Mouse (Mus musculus) naive thymus-derived CD4-positive, alpha-beta T cell, adult 2 months (primary cell): Measurements from ENCODE around the gene Wipi2.

Source experiments
- DNase-seq: peaks from one replicate; pipeline ENCODE4 v3.0.0-alpha.2; 2011; ENCODE audit warnings: low read depth

Gene Wipi2

DNA sequence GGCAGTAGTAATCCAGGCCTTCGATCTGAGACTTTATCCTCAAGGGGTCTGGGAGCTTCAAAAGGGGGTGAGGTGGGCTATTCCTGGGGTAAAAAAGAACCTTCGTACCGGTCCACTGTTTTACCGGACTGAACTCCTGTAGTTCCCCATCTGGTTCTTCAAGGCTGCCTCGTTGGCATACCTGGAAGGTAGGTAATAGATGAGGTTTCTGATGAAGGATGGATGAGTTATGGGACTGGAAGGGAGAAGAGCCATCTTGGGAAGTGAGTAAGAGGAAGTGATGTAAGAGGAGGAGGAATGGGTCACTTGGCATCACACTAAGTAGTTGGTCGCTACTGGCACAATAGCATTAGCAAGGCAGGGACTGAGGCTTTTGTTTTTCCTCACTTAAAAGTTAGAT lies 2.7 kb downstream of the Wipi2 start:
- DNase-seq = peak; percentile 41

DNA sequence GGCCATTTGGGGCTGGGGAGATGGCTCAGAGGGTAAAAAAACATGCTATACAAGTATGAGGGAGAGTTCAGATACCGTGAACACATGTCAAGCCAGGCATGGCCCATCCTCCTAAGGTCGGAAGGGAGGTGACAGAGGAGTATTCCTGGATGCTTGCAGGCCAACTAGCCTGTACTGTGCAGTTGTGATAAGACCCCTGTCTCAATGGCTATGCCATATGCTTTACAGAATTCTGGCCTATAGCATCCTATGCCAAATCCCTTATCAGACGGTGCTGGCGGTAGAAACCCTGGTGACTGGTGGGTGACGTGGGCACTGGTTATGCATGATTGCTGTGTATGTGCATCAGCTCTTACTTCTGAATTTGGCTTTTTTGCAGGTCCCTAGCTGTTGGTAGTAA lies 10.3 kb downstream of the Wipi2 start:
- no peak for DNase-seq

GRCm38 (mm10) chr5:142640088-142640487 lies 12.6 kb downstream of the Wipi2 start:
- DNase-seq = no peak

DNA sequence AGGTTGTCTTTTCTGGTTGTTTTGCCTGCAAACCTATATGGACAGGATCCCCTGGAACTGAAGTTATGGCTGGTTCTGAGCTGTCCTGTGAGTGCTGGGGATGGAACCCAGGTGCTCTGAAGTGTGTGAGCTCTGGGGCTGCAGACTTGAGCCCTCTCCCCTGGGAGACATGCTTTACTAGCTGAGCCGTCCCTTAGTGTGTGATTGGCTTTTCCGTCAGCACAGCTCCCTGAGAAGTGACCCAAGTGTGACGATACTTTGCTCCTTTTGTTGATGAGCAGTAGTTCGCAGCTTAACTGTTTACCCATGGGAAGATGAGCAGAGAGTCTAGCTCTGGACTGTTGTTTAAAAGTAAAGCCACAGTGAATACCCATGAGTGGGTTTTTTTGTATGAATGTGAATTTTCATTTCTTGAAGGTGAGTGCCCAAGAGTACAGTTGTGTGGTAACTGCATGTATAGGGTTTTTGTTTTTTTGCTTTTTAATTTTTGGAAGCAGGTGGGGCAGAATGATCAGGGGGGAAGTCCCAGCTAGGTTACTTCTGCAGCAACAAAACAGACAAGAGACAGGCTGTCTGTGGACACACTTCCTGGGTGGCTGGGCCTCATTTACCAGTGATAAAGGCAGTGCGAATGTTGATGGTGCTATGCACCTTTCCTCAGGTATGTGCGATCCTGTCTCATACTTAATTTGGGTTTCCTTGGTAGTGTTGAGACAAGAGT lies 14.0 kb downstream of the Wipi2 start:
- no peak for DNase-seq

- no peak for DNase-seq
These were observed 20.7 kb downstream of the Wipi2 start for GRCm38 (mm10) chr5:142648162-142648561.

DNA sequence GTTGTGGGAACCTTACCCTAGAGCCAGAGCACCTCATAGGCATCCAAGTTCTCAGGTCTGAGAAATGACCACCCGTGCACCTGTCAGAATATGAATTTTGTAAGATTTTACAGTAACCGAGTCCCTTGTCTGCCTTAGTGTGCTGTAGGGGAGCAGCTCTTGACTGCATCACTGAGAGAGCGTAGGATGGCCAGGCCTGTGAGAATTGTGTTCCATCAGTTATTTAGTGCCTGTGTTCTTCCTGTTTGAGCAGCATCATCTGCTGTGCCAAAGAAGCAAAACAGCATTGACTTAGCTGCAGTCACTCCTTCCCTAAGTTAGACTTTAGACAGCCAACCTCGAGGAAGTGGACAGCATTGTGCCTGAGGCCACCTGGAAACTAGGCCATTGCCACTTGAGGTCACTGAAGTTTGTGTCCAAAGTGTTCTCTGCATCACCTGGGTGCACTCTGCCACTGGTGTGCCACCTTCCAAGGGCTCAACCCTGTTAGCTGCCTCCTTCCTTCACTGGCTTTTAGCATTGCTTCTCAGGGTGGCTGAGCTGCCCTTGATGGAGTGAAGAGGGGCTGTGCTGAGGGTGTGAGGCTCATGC lies 22.1 kb downstream of the Wipi2 start:
- no peak for DNase-seq

DNA sequence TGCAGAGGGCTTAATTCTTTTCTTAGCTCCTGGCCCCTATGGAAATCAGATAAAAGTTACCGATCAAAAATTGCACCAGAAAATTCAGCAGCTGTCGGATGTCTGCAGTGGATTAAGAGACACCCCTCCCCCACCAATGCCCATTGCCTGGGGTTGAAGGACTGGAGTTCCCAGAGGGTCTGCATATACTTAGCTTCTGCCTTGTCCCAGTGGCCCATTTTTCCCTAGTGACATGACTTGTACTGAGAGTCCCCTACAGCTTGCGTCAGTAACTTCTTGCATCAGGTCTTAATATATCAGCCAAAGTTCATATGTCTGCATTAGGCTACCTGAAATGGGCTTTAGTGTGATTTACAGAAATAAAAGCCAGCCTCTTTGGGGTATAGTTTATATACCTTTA lies 22.9 kb downstream of the Wipi2 start:
- DNase-seq = no peak

DNA sequence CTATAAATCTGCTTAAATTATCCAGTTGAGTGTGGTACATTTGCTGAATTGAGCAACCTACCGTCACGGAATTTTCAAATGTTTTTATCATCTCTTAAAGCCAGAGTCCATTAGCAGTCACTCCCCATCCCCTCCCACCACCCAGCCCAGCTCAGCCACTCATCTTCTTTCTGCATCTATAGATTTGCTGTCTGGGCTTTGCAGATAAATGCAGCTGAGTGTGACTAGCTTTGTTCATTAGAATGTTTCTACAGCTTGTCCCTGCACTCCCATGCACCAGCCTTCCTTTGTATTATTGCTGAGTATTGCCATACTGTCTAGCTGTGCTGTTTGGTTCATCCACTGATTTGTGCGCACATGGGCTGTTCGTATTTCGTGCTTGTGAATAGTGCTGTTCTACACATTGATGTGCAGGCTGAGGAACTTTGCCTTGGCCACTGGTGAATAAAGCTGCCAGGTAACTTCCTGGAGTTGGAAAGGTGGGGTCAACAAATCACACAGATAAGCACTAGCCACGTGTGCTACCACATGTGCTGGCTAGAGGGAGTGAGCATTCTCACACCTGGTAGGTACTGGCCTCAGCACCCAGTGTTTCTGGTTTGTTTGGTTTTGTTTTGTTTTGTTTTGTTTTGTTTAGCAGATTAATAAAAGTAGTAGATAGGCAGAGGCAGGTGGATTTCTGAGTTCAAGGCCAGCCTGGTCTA lies 23.4 kb downstream of the Wipi2 start:
- DNase-seq = no peak

- no peak for DNase-seq
These were observed 24.8 kb downstream of the Wipi2 start for GRCm38 (mm10) chr5:142652266-142652665.

- no peak for DNase-seq
These were observed 33.3 kb downstream of the Wipi2 start for GRCm38 (mm10) chr5:142660656-142661434.

GRCm38 (mm10) chr5:142667921-142668320 lies 40.4 kb downstream of the Wipi2 start:
- no peak for DNase-seq

DNA sequence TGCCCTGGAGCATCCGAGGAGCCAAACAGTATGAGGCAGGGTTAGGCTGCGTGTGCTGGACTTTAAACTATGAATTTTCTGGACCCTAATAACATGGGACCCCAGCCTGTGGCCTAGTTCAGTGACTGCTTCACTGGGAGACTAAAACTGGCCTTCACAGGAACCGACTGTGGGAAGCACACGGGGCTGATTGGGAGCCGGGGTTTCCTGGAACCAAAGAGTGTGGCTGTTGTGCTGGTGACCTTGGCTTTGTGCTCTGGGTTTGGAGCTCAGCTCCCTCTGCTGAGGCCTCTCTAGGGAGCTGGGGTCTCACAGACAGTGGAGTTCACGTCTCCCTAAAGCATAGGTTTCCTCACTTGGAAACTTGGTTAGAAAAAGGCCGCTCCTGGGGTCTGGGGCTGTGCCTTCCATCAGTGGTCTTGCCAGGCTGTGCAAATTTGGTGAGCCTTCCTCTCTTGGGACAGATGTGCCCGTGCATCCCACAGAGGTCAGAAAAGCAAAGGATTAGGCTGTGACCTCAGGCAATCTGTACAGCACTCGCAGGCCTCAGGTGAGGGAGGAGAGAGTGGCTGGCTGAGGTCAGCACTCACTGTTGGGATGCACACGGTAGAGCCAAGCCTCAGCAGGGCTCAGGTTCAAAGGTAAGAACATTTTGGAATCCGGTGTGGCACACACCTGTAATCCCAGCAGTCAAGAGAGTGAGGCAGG lies 41.2 kb downstream of the Wipi2 start:
- DNase-seq = no peak

DNA sequence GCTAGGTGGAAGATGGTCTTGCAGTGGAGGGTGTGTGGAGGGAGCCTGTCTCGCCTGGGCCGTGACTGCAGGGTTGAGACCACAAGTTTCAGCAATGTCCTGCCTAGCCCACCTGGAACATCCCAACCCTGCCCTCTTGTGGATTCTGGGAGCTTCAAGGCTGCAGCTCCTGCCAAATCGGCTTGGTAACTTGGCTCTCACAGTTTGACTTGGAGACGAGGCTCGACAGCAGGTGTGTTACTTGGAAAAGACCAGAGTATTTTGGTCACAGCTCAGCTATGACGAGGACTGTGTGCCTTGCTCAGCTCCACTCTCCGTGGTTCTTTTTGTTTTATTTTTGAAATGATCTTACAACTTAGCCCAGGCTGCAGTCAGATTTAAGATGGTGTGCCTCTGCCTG lies 42.2 kb downstream of the Wipi2 start:
- no peak for DNase-seq

DNA sequence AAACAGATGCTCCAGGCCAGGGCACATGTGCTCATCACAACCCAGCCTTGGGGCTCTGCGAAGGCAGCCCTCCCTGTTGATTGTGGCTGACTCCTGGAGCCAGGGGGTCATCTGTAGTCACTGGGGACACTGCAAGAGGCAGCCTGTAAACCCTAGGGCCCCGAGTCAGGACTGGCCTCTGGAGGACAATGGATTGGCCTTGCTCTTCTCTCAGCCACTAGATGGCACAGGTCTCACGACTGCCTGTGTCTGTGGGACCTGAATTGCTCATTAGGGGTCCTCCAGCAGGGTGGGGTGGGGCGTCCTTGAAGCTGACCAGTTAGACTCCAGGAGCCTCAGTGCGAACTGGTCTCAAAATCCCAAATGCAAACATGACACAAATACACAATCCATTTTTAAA lies 45.6 kb downstream of the Wipi2 start:
- no peak for DNase-seq

DNA sequence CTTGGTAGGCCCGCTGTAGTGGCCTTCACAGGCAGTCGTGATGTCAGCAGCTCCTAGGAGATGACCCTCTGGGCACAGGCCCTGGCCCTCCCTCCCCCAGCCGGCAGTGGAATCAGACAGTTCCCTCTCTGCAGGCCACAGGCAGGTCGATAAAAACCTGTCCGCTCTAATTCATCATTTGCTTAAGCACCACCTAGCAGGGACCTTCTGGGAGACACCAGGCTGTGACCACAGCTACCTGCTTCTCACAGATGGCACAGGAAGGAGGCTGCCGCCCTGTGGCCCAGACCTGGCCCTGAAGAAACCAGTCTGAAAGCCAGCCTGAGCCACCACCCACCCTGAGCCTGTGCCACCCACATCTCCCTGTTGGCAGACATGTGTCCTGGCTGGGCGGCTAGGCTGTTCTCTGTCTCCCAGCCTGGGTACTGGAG lies 50.7 kb downstream of the Wipi2 start:
- no peak for DNase-seq

DNA sequence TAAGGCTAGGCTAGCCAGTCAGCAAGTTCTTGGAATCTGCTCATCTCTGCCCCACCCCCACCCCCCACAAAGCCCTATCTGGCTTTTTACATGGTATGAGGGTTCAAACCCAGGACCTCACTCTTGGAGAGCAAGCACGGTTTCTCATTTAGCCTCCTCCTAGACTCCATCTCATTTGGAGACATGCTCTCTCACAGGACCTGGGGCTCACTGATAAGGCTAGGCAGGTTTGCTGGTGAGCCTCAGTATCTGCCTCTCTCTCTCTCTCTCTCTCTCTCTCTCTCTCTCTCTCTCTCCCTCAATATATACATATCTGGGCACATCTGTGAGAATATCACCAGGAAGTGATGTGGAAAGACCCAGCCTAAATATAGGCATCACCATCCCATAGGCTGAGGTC lies 51.6 kb downstream of the Wipi2 start:
- no peak for DNase-seq

- no peak for DNase-seq
These were observed 54.4 kb downstream of the Wipi2 start for GRCm38 (mm10) chr5:142681911-142682310.

GRCm38 (mm10) chr5:142682529-142682928 lies 55.0 kb downstream of the Wipi2 start:
- DNase-seq = no peak

GRCm38 (mm10) chr5:142688866-142689265 lies 61.4 kb downstream of the Wipi2 start:
- no peak for DNase-seq

DNA sequence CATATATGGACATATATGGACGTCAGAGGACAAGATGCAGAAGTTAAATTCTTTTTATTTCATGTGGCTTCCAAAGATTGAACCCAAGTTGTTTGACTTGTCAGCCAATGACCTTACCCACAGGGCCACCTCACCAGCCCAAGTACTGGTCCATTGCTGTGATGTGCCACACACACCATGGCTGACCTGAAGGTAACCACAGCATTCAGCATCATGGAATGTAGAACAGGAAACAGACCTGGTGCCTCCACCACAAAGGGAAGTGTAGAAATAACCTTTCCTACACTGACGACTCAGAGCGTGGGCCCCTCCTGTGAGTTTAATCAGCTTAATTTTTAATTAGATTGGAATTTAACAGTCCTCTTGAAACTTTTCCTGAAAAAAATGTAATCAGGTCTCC lies 62.8 kb downstream of the Wipi2 start:
- DNase-seq = no peak

DNA sequence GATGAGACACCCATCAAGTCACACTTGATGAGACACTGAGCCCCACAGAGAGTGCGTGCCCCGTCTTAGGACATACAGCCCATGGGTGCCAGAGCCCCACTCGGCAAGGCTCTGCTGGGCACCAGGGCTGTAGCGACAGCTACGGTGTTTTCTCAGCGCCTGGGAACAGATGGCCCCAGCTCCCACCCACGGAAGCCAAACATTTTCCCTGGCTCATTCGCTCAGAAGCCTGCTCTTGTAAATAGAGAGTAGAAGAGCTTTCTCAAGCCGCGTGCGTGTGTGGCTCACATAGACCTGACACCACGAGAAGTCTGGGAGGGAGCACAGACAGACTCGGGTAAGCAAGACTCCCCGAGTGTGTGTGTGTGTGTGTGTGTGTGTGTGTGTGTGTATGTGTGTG lies 64.8 kb downstream of the Wipi2 start, which contains the start of gene Slc29a4:
Gene Slc29a4 (plus strand): TSS at position 265 of the 400 bp plus-strand sequence.
- no peak for DNase-seq
